Mouse (Mus musculus) E14TG2a.4 (cell line): ENCODE data around the gene Agap1.

ENCODE experiments used
- H3K27me3 ChIP-seq: 2 replicates; pipeline ENCODE4 v1.6.1; 2014; ENCODE audit warnings: low read length, control low read depth; ENCODE audit not compliant: insufficient read depth
- H3K36me3 ChIP-seq: 2 replicates; pipeline ENCODE4 v1.6.1; 2014; ENCODE audit warnings: low read length, control low read depth; ENCODE audit not compliant: insufficient read depth
- H3K4me1 ChIP-seq: replicated peaks from 2 replicates; pipeline ENCODE4 v1.6.1; 2014; ENCODE audit warnings: low read depth, low read length, control low read depth
- H3K4me3 ChIP-seq: replicated peaks from 2 replicates; pipeline ENCODE4 v1.5.1; 2014; ENCODE audit warnings: mild to moderate bottlenecking, low read length
- H3K9me3 ChIP-seq: 2 replicates; pipeline ENCODE4 v1.6.1; 2014; ENCODE audit warnings: low read length, control low read depth
- CTCF ChIP-seq: conservative IDR thresholded peaks from 2 replicates; pipeline ENCODE4 v1.5.1; 2014; ENCODE audit warnings: low read length
- NANOG ChIP-seq: IDR thresholded peaks from 2 replicates; pipeline ENCODE4 v1.6.1; 2014; ENCODE audit warnings: borderline replicate concordance, low read length, mixed read lengths
- POU5F1 ChIP-seq: IDR thresholded peaks from 2 replicates; pipeline ENCODE4 v1.6.1; 2014; ENCODE audit warnings: low read length, borderline replicate concordance

Gene Agap1

DNA sequence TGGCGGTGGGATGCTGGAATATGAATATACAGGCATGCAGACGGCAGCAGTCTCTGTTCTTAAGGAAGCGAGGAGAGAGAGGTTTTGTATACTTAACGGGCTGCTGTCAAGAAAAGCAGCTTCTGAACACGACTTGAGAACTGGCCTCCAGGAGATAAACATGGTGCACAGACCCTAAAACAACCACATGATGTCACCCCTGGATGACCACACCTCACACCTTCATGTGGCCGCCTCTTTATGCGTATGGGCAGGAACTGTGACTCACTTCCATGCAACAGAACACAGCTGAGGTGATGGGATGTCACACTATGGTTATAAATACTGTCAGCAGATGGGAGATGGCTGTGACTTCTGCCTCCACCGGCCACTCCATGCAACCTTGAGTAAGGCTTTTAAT, 28.5 kb upstream of the Agap1 start:
- no peaks in the 10 kb centered on the region for H3K27me3 ChIP-seq
- peaks cover 8% of the 10 kb centered on the region for H3K4me1 ChIP-seq
- no peak overlapping the region for H3K4me3 ChIP-seq
- peaks cover 11% of the 10 kb centered on the region; the same call in 1 of the 2 replicates for H3K9me3 ChIP-seq
- no peaks in the 10 kb centered on the region for H3K36me3 ChIP-seq
- TF ChIP-seq CTCF (no peak), POU5F1 (no peak), NANOG (no peak)

DNA sequence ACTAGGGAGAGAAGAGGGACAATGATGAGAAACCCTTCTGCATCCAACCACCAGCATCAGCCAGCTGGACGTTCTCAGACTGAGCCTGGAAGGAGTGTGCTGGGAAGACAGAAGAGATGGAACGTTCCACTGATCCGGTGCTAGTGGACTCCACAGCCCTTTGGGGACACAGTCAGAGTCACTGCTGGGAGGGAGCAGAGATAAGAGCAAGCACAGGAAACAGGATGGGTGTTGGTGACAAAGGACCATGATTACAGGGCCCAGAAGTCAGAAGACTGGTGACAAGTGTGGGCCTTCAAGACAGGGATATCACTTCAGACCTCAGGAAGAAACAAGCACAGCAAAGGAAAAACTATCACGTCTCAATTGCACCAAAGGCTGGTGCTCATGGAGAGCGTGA, 25.9 kb upstream of the Agap1 start:
- TF ChIP-seq NANOG (no peak), POU5F1 (no peak), CTCF (no peak)
- Histone ChIP-seq H3K36me3 (no peaks in the 10 kb centered on the region), H3K9me3 (peaks cover 11% of the 10 kb centered on the region; the same call in 1 of the 2 replicates), H3K4me1 (peaks cover 8% of the 10 kb centered on the region), H3K27me3 (no peaks in the 10 kb centered on the region), H3K4me3 (no peak overlapping the region)

- TF ChIP-seq CTCF (no peak), POU5F1 (no peak), NANOG (no peak)
- peaks cover 11% of the 10 kb centered on the region; the same call in 1 of the 2 replicates for H3K9me3 ChIP-seq
- no peaks in the 10 kb centered on the region for H3K27me3 ChIP-seq
- peaks cover 8% of the 10 kb centered on the region for H3K4me1 ChIP-seq
- no peaks in the 10 kb centered on the region for H3K36me3 ChIP-seq
- no peak overlapping the region for H3K4me3 ChIP-seq
Observed at GRCm38 (mm10) chr1:89429946-89430640, 24.5 kb upstream of the Agap1 start.

DNA sequence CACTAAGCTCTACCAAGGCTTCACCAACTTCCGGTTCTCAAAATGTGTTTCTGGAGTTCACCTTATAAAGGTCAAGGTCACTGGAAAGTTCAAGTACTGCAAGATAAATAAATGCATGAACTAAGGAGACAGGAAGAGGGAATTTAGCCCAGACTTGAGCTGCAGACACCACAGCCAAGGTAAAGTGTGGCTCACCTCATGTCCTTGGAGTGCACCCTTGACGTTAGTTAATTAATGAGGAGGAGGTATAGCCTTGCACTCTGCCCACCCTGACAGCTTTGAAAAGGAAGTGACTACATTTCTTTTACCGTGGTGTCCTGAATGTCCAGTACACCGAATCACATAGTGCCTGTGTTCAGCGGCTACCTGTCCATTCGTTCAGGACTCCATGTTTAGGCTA, 15.3 kb upstream of the Agap1 start:
- Histone ChIP-seq H3K9me3 (no peaks in the 10 kb centered on the region), H3K4me1 (0 out of 2 replicates have a peak, but pooled peaks cover 5% of the 10 kb centered on the region), H3K36me3 (no peaks in the 10 kb centered on the region), H3K27me3 (0 out of 2 replicates have a peak, but pooled peaks cover 4% of the 10 kb centered on the region), H3K4me3 (no peak overlapping the region)
- TF ChIP-seq CTCF (no peak), POU5F1 (no peak), NANOG (no peak)

DNA sequence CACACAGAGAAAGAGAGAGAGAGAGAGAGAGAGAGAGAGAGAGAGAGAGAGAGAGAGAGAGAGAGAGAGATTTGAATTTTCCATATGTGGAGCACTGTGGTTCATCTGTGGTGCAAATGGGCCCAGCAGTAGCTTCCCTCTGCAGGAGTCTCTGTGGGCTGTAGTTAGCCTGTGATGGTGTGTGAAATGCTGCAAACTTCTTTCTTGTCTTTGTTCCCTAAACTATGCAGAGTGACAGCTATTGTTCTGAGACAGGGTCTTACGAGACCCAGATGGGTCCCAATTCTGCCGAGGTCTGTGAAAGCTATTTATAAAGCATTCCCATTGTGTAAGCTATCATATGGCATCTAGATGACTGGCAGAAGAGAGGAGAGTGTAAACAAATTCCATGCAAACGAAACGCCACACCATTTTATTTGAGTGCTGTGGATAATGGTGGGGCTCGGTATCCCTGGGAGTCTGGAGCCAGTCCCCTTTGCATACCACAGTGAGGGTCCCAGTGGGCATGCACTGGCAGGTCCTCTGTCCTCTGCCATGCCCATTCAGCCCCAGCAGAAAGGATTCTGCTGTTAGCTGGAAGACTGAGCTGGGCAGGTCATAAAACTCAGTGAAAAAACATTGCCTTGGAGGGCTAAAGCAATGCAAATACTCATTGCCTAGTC, 13.2 kb upstream of the Agap1 start:
- Histone ChIP-seq H3K36me3 (no peaks in the 10 kb centered on the region), H3K9me3 (no peaks in the 10 kb centered on the region), H3K4me1 (0 out of 2 replicates have a peak, but pooled peaks cover 5% of the 10 kb centered on the region), H3K4me3 (no peak overlapping the region), H3K27me3 (0 out of 2 replicates have a peak, but pooled peaks cover 4% of the 10 kb centered on the region)
- TF ChIP-seq NANOG, result no peak
- no peak for TF ChIP-seq CTCF
- TF ChIP-seq POU5F1, result no peak

DNA sequence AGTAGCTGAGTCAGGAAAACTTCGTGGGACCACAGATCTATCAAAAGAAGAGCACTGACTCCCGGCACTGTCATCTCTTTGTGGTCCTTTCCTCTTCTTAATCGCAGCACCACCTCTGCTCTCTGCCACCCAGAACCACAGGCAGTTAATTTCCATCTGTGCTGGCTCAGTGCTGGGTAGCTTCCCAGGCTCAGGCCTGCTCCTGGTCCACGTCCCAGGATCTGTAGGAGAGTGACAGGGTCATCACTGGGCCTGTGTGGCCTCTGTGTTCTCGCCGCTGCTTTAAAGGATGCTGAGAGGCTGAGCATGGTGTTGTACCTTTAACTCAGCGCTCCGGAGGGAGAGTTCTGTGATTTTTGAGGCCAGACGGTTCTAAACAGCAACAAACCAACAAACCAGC, 11.1 kb upstream of the Agap1 start:
- Histone ChIP-seq H3K9me3 (no peaks in the 10 kb centered on the region), H3K36me3 (no peaks in the 10 kb centered on the region), H3K27me3 (no peaks in the 10 kb centered on the region), H3K4me3 (no peak overlapping the region), H3K4me1 (0 out of 2 replicates have a peak, but pooled peaks cover 5% of the 10 kb centered on the region)
- no peak for TF ChIP-seq POU5F1

DNA sequence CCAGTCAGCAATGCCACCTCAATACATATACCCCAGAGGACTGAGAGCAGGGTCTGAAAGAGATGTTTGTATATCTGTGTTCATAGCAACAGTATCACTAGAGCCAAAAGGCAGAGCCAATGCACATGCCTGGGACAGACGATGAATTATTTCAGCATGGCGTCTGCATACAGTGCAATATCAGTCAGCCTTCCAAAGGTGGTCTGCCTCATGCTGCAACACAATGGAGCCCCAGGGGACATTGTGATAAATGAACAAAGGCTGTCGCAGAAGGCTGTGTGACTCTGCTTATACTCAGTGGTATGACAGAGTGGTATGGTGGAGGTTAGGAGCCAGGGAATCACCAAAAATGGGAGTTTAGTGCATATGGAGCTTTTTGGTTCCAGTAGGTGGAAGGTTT, 10.6 kb upstream of the Agap1 start:
- H3K27me3 ChIP-seq, result no peaks in the 10 kb centered on the region
- no peak for TF ChIP-seq CTCF
- no peak for TF ChIP-seq POU5F1
- TF ChIP-seq NANOG, result no peak
- H3K36me3 ChIP-seq, result no peaks in the 10 kb centered on the region
- 0 out of 2 replicates have a peak, but pooled peaks cover 5% of the 10 kb centered on the region for H3K4me1 ChIP-seq
- no peaks in the 10 kb centered on the region for H3K9me3 ChIP-seq
- no peak overlapping the region for H3K4me3 ChIP-seq

DNA sequence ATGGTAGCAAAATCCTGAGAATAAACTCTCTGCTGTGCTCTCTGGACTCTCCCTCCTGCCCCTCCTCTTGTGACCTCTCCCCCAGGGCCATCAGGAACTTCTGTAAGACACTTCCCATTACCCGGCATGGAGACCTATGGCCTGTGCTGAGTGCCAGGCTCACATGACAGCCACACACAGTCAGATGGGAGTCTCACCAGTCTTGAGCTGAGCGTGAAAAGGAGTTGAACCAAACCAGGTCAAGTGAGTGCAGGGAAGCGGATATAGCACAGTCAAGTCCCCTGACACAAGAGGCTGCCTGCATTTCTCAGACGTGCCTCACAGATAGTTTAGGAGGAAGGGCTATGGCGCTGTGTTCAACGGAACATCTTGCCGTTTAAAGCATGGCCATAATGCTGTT, 4.5 kb upstream of the Agap1 start:
- peaks cover 7% of the 10 kb centered on the region; the same call in 1 of the 2 replicates for H3K4me1 ChIP-seq
- TF ChIP-seq POU5F1 (no peak), NANOG (no peak), CTCF (no peak)

GRCm38 (mm10) chr1:89452138-89452537, 2.5 kb upstream of the Agap1 start:
- TF ChIP-seq NANOG (no peak), CTCF (no peak), POU5F1 (no peak)
- Histone ChIP-seq H3K4me3 (no peak overlapping the region), H3K27me3 (peaks cover 37% of the 10 kb centered on the region), H3K4me1 (peaks cover 23% of the 10 kb centered on the region), H3K36me3 (no peaks in the 10 kb centered on the region), H3K9me3 (no peaks in the 10 kb centered on the region)

More for the DNA sequence above, 4.5 kb upstream of the Agap1 start:
- Histone ChIP-seq H3K36me3 (no peaks in the 10 kb centered on the region), H3K27me3 (peaks cover 23% of the 10 kb centered on the region), H3K4me3 (no peak overlapping the region), H3K9me3 (no peaks in the 10 kb centered on the region)
